Mouse (Mus musculus) spleen, adult 2 months (tissue): ENCODE data around the gene Aip. TPM values are rescaled to one million over a fixed set of nuclear protein-coding genes. Genes with fewer than 3 reads are reported as not detected.
"Not testable (repeated sequence)": the region's sequence is repeated elsewhere in the genome, so short reads cannot be mapped to it uniquely, and the experiment has no call there.

Source experiments
- DNase-seq, 2 experiments: peaks; one replicate each; pipeline versions ENCODE4 v3.0.0 to v3.0.0-alpha.2; 2012 to 2021; ENCODE audit warnings: low spot score in 2 of 2, low read depth in 1 of 2
- H3K27ac ChIP-seq: fragments of 200-500 bp; 2 replicates; pipeline ENCODE4 v1.5.1; 2012; ENCODE audit warnings: low read length, inconsistent platforms; ENCODE audit not compliant: insufficient read depth
- H3K27me3 ChIP-seq: fragments of 200-500 bp; 2 replicates; pipeline ENCODE4 v1.6.1; 2012; ENCODE audit warnings: mild to moderate bottlenecking, moderate library complexity, low read length, inconsistent platforms; ENCODE audit not compliant: control insufficient read depth, insufficient read depth
- H3K36me3 ChIP-seq: fragments of 200-500 bp; 2 replicates; pipeline ENCODE4 v1.6.1; 2012; ENCODE audit warnings: mild to moderate bottlenecking, low read length, inconsistent platforms; ENCODE audit not compliant: control insufficient read depth, insufficient read depth
- H3K4me1 ChIP-seq: fragments of 200-500 bp; 2 replicates; pipeline ENCODE4 v1.6.1; 2011; ENCODE audit warnings: inconsistent platforms; ENCODE audit not compliant: control insufficient read depth, insufficient read depth, insufficient read length
- H3K4me3 ChIP-seq: fragments of 200-500 bp; 2 replicates; pipeline ENCODE4 v1.5.1; 2011; ENCODE audit warnings: mild to moderate bottlenecking, inconsistent platforms; ENCODE audit not compliant: insufficient read depth, insufficient read length; ENCODE audit errors: extremely low read depth
- CTCF ChIP-seq: fragments of 200-500 bp; IDR thresholded peaks from 2 replicates; pipeline ENCODE4 v1.5.1; 2011; ENCODE audit warnings: mild to moderate bottlenecking, inconsistent platforms; ENCODE audit not compliant: insufficient read depth, insufficient read length, insufficient replicate concordance; ENCODE audit errors: extremely low read depth
- POLR2A ChIP-seq: fragments of 200-500 bp; IDR thresholded peaks from 2 replicates; pipeline ENCODE4 v1.6.1; 2011; ENCODE audit warnings: low read depth, low read length, inconsistent platforms
- WGBS: fragments of 180-500 bp; shearing (Covaris S2); methylation state at CpG from one replicate; pipeline ENCODE4 v1.1.7; 2018; 5-methylcytosine and 5-hydroxymethylcytosine counted together
- polyA plus RNA-seq: library from polyadenylated mRNA; depleted of rRNA; stranded (reverse); fragments of >200 nt; gene quantifications from 2 replicates; pipeline ENCODE4 v1.2.3, GENCODE M21; 2012

Gene Aip
- polyA plus RNA-seq, 1 experiment = 85.3 TPM

DNA sequence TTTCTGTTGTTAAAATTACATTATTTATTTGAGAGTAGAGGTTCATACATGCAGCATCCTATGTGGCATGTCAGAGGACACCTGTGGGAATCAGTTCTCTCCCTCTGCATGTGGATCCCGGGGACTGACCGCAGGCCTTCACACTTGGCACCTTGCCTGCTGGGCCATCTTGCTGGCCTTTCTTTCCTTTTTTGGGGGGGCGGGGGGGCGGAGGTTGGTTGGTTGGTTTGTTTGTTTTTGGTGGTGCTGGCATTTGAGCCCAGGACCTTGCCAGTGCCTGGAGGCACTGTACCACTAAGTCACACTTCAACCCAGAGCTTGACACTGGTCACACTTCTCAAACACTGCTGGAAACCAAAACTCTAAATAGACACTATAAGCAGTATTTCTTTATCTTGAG is 8.7 kb upstream of the Aip start:
- Histone ChIP-seq H3K27ac (peak overlapping the region; percentile 95; the same call in 1 of the 2 replicates), H3K4me3 (no peak overlapping the region), H3K4me1 (peaks cover 26% of the 10 kb centered on the region), H3K36me3 (peaks cover 23% of the 10 kb centered on the region), H3K27me3 (no peaks in the 10 kb centered on the region)
- no peak for DNase-seq
- 94% methylated on average over 4 of the region's 4 CpGs for WGBS
- TF ChIP-seq CTCF = no peak

DNA sequence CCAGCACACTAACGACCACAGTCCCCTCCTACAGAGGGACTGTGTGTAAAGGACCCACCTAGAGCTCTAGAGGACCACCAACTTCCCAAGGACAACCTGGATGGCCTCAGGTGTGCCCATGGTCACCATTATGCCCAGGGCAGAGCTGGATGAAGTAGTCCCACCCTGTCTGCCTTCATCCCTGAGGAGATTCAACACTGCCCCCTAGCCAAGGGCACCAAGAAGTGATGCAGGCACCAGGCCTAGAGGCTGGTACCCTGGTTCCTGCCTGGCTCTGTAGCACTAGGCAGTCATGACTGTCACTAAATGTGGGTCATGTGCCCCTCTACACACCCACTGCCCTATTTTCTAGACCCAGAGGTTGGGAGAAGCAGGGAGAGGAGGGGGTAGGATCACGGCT is 6.1 kb upstream of the Aip start:
- H3K4me3 ChIP-seq = no peak overlapping the region
- peaks cover 33% of the 10 kb centered on the region for H3K36me3 ChIP-seq
- no peaks in the 10 kb centered on the region for H3K27me3 ChIP-seq
- DNase-seq = peak in 1 of 2 experiments; percentile 29
- peaks cover 16% of the 10 kb centered on the region; the same call in 1 of the 2 replicates for H3K4me1 ChIP-seq
- no peak overlapping the region for H3K27ac ChIP-seq
- WGBS = 93% methylated on average over 2 of the region's 2 CpGs
- TF ChIP-seq POLR2A (no peak), CTCF (peak; percentile 25; the same call in 1 of the 2 replicates)

DNA sequence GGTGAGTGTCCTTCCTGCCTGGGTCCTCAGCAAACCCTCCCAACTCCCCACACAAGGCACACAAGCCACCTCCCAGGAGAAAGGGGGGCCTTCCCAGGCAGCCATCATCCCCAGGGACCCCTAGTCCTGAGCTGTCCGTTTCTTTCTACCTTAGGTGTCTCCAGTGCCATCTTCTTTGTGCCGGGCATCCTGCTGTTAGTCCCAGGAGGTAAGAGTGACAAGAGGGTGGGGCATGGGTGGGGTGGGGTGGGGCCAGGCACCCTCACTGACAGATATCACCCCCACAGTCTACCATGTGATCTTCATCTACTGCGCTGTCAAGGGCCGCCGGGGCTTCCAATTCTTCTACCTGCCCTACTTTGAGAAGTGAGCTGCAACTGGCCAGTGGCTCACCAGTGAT is 5.4 kb upstream of the Aip start:
- H3K27ac ChIP-seq = no peak overlapping the region; the same call in 1 of the 2 replicates

DNA sequence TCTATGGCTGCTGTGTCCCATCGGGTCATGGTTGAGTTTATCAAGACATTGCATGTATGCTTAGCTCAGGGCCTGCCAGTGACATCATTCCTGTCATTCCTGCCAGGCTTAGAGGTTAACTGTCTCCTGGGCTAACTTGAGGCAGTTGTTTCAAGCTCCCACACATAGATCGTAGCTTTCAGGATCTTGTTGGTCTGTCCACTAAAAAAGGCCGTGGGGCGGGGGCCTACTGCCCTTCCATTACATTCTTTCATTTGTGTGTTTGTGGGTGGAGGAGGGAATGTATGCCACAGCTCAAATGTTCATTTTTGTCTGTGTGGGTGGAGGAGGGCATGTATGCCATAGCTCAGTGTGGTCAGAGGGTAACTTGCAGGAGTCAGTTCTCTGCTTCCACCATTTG is 4.4 kb upstream of the Aip start:
- 85% methylated on average over 4 of the region's 4 CpGs for whole genome bisulfite sequencing
- Histone ChIP-seq H3K36me3 (peaks cover 33% of the 10 kb centered on the region), H3K4me3 (no peak overlapping the region), H3K27me3 (no peaks in the 10 kb centered on the region), H3K27ac (no peak overlapping the region), H3K4me1 (peaks cover 20% of the 10 kb centered on the region; the same call in 1 of the 2 replicates)
- DNase-seq = no peak
- TF ChIP-seq CTCF (no peak), POLR2A (no peak)

More for the DNA sequence above, 5.4 kb upstream of the Aip start:
- Histone ChIP-seq H3K4me1 (peaks cover 19% of the 10 kb centered on the region; the same call in 1 of the 2 replicates), H3K36me3 (peaks cover 33% of the 10 kb centered on the region), H3K27me3 (no peaks in the 10 kb centered on the region), H3K4me3 (0 out of 2 replicates have a peak overlapping the region, but pooled peaks have one; percentile 15)
- TF ChIP-seq POLR2A (no peak), CTCF (no peak)
- WGBS = 93% methylated on average over 5 of the region's 5 CpGs
- peak in 1 of 2 experiments; percentile 2 for DNase-seq

DNA sequence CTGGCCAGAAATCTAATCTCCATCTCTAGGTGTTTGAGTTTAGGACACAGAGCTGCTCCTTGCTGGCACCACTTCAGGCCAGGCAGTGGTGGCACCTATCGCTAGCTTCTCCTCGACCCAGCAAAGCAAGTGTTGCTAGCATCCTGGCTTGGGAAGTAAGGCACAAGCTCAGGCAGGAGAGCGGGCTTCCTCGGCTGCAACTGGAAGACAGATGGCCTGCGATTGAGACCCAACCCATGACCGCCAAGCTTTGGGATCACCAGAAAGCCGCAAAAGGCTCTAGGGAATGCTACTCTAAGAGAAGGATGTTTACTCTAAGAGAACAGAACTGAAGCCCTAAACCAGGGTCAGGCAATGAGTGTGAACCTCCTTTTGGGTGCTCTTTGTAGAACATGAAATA is 3.8 kb upstream of the Aip start:
- WGBS = 98% methylated on average over 7 of the region's 7 CpGs
- no peak overlapping the region for H3K27ac ChIP-seq
- peaks cover 33% of the 10 kb centered on the region for H3K36me3 ChIP-seq
- no peak overlapping the region for H3K4me3 ChIP-seq
- H3K27me3 ChIP-seq = no peaks in the 10 kb centered on the region
- DNase-seq = no peak
- peaks cover 14% of the 10 kb centered on the region; the same call in 1 of the 2 replicates for H3K4me1 ChIP-seq
- no peak for TF ChIP-seq POLR2A
- TF ChIP-seq CTCF = no peak

DNA sequence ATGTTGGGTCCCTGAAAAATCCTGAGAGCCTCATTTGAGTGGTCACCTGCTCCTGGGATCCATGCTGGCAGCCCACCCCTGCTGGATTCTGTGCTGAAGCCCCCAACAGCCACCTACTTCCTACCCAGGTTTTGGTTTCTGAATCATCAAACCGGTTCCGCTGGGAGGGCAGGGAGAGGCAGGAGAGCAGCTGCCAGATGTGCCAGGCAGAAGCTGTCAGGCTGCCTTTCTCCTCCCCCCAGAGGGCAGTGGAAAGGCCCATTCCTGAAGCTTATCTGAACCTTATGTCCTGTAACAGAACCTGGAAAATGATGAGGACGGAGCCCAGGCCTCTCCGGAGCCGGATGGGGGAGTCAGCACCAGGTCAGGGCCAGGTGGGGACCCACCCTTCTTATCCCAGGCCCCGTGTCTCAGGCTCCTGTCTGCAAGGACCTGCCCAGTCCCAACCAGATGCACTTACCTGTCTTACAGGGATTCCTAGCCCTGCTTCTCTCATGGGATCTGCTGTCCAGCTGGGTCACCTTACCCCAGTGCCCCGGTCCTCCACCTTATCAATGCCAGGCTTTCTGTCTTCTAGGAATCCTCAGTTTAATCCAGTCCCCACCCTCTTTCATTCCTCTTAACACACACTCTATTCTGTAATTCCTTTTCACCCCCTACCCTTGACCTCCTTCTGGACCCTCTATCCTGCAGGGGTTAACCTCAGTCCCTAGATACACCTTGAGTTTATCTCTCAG is 1.3 kb upstream of the Aip start:
- no peak for TF ChIP-seq POLR2A
- no peak for TF ChIP-seq CTCF
- DNase-seq = peak in 1 of 2 experiments; percentile 15

DNA sequence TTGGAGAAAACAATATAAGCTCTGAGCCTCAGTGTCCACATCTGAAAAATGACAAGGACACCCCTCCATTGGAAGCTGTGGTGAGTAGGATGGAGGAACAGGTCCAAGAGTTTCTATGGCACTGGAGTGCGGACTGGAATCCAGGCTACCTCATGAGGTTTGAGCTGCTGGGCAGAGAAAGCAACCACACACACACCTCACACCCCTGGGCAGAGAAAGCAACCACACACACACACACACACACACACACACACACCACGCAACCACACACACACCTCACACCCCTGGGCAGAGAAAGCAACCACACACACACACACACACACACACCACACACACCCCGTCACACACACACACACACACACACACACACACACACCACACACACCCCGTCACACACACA is 390 bp downstream of the Aip start:
- Histone ChIP-seq H3K36me3 (peaks cover 12% of the 10 kb centered on the region), H3K27ac (peak overlapping the region; percentile 70), H3K4me1 (peaks cover 27% of the 10 kb centered on the region), H3K4me3 (peak overlapping the region; percentile 33; the same call in 1 of the 2 replicates)
- H3K27me3 ChIP-seq, DNase-seq: not testable (repeated sequence)
- 27% methylated on average over 4 of the region's 4 CpGs for WGBS

More for the DNA sequence above, 1.3 kb upstream of the Aip start:
- H3K4me1 ChIP-seq = peaks cover 21% of the 10 kb centered on the region
- peak overlapping the region; percentile 81 for H3K4me3 ChIP-seq
- WGBS = 65% methylated on average over 7 of the region's 7 CpGs
- peaks cover 23% of the 10 kb centered on the region for H3K36me3 ChIP-seq
- H3K27ac ChIP-seq = peak overlapping the region; percentile 85
- H3K27me3 ChIP-seq = no peaks in the 10 kb centered on the region
